Mouse (Mus musculus): ENCODE measurements at regions not wholly inside any gene's neighbourhood (a gene's known extent, or its start where the extent isn't known, plus 50 kb on each side); places are given as distances from the start of the nearest gene placed in this dataset.

GRCm38 (mm10) chr1:159182031-159182430, 50.1 kb upstream of the Cop1 start:
- no peak for TF ChIP-seq EP300 (IDR thresholded peaks at IDR 0.05; ENCODE audit: low read depth)
- TF ChIP-seq CTCF (IDR thresholded peaks at IDR 0.05; ENCODE audit: low read depth) = no peak
